Comparison of ENCODE assay signal across 1 mouse cellular context in genomic region chr16:18236676-18237501, GRCm38 (mm10).
TF ChIP-seq lines count a peak whose summit lies in the region.

No protein-coding gene starts in this region.

TF ChIP-seq in CH12.LX, 34 proteins besides CTCF, POLR2A, EP300 and RAD21:
- TF ChIP-seq SIN3A (IDR thresholded peaks at IDR 0.05; ENCODE audit: low read length): no peak
- no peak for TF ChIP-seq ELF1 (IDR thresholded peaks at IDR 0.05; ENCODE audit: low read depth, low read length)
- TF ChIP-seq JUN (IDR thresholded peaks at IDR 0.05; ENCODE audit: insufficient read depth, low read depth, low read length): no peak
- TF ChIP-seq POLR2AphosphoS2 (IDR thresholded peaks at IDR 0.05; ENCODE audit: low read depth, low read length): peak; percentile 72; the same call in 1 of the 2 replicates
- peak; percentile 5; the same call in 1 of the 2 replicates for TF ChIP-seq CHD2 (IDR thresholded peaks at IDR 0.05; ENCODE audit: low read length)
TF ChIP-seq in CH12.LX: peak in this region for 2.
